Mouse (Mus musculus): Measurements from ENCODE around the gene Foxe3. TPM values are rescaled to one million over a fixed set of nuclear protein-coding genes. Genes with fewer than 3 reads are reported as not detected.

Foxe3 gene
- polyA plus RNA-seq, 1 experiment from 2014 or later: 0.29 TPM

GRCm38 (mm10) chr4:114909602-114910484 is 16.0 kb downstream of the Foxe3 start:
- peaks cover 20% of the 10 kb centered on the region for H3K4me1 ChIP-seq (replicated peaks; ENCODE audit: control insufficient read depth, insufficient read depth, low read length)
- H3K27ac ChIP-seq (ENCODE audit: low read depth, low read length): no peak overlapping the region
- H3K36me3 ChIP-seq (ENCODE audit: control insufficient read depth, insufficient read depth, low read length): no peaks in the 10 kb centered on the region
- peak overlapping the region; percentile 41; the same call in 1 of the 2 replicates for H3K9ac ChIP-seq (ENCODE audit: low read length)
- DNase-seq (ENCODE audit: low spot score) (peak; percentile 79), ATAC-seq (replicated peaks; ENCODE audit: low FRiP score) (no peak)
- 2% methylated on average over 20 of the region's 20 CpGs for WGBS
- peak overlapping the region; percentile 41 for H3K4me3 ChIP-seq (ENCODE audit: low read depth, low read length)
- H3K4me2 ChIP-seq (ENCODE audit: low read depth, low read length, severe bottlenecking): peak overlapping the region; percentile 62
- peaks cover 95% of the 10 kb centered on the region for H3K27me3 ChIP-seq (ENCODE audit: control insufficient read depth, insufficient read depth, low read length)
- H3K9me3 ChIP-seq (ENCODE audit: control insufficient read depth, low read length): no peaks in the 10 kb centered on the region

GRCm38 (mm10) chr4:114908829-114909601 is 16.8 kb downstream of the Foxe3 start, which contains the start of gene Foxd2:
Gene Foxd2, minus strand, starts transcription at chr4:114908873.
- ATAC-seq (replicated peaks; ENCODE audit: low FRiP score) (peak; percentile 87), DNase-seq (ENCODE audit: low spot score) (peak; percentile 97)
- Histone ChIP-seq H3K27me3 (ENCODE audit: control insufficient read depth, insufficient read depth, low read length) (peaks cover 91% of the 10 kb centered on the region), H3K36me3 (ENCODE audit: control insufficient read depth, insufficient read depth, low read length) (no peaks in the 10 kb centered on the region), H3K9ac (ENCODE audit: low read length) (peak within 1 kb of the TSS; percentile 41), H3K4me3 (ENCODE audit: low read depth, low read length) (peak within 1 kb of the TSS; percentile 41), H3K4me2 (ENCODE audit: low read depth, low read length, severe bottlenecking) (peak within 1 kb of the TSS; percentile 62), H3K27ac (ENCODE audit: low read depth, low read length) (no peak within 1 kb of the TSS), H3K9me3 (ENCODE audit: control insufficient read depth, low read length) (no peaks in the 10 kb centered on the region), H3K4me1 (replicated peaks; ENCODE audit: control insufficient read depth, insufficient read depth, low read length) (peaks cover 20% of the 10 kb centered on the region)
- WGBS: under 1% methylated on average over 61 of the region's 64 CpGs

- H3K9ac ChIP-seq (ENCODE audit: low read length): peak overlapping the region; percentile 41
- peaks cover 90% of the 10 kb centered on the region for H3K27me3 ChIP-seq (ENCODE audit: control insufficient read depth, insufficient read depth, low read length)
- peaks cover 20% of the 10 kb centered on the region for H3K4me1 ChIP-seq (replicated peaks; ENCODE audit: control insufficient read depth, insufficient read depth, low read length)
- DNase-seq (ENCODE audit: low spot score) (peak; percentile 73), ATAC-seq (replicated peaks; ENCODE audit: low FRiP score) (peak; percentile 40)
- peak overlapping the region; percentile 62 for H3K4me2 ChIP-seq (ENCODE audit: low read depth, low read length, severe bottlenecking)
- WGBS: under 1% methylated on average over 87 of the region's 103 CpGs
- no peaks in the 10 kb centered on the region for H3K9me3 ChIP-seq (ENCODE audit: control insufficient read depth, low read length)
- H3K4me3 ChIP-seq (ENCODE audit: low read depth, low read length): peak overlapping the region; percentile 41
- no peak overlapping the region for H3K27ac ChIP-seq (ENCODE audit: low read depth, low read length)
- H3K36me3 ChIP-seq (ENCODE audit: control insufficient read depth, insufficient read depth, low read length): no peaks in the 10 kb centered on the region
Measured at GRCm38 (mm10) chr4:114907951-114908828, 17.6 kb downstream of the Foxe3 start.

GRCm38 (mm10) chr4:114907056-114907917 is 18.5 kb downstream of the Foxe3 start:
- Histone ChIP-seq H3K9ac (ENCODE audit: low read length) (peak overlapping the region; percentile 41), H3K4me3 (ENCODE audit: low read depth, low read length) (peak overlapping the region; percentile 41), H3K27ac (ENCODE audit: low read depth, low read length) (no peak overlapping the region), H3K9me3 (ENCODE audit: control insufficient read depth, low read length) (no peaks in the 10 kb centered on the region), H3K27me3 (ENCODE audit: control insufficient read depth, insufficient read depth, low read length) (peaks cover 88% of the 10 kb centered on the region), H3K4me1 (replicated peaks; ENCODE audit: control insufficient read depth, insufficient read depth, low read length) (peaks cover 23% of the 10 kb centered on the region; the same call in 1 of the 2 replicates), H3K36me3 (ENCODE audit: control insufficient read depth, insufficient read depth, low read length) (no peaks in the 10 kb centered on the region), H3K4me2 (ENCODE audit: low read depth, low read length, severe bottlenecking) (peak overlapping the region; percentile 62; the same call in 1 of the 2 replicates)
- under 1% methylated on average over 73 of the region's 74 CpGs for WGBS
- ATAC-seq (replicated peaks; ENCODE audit: low FRiP score) (no peak), DNase-seq (ENCODE audit: low spot score) (peak; percentile 72)

- 5% methylated on average over 10 of the region's 10 CpGs for WGBS
- Histone ChIP-seq H3K9me3 (ENCODE audit: control insufficient read depth, low read length) (no peaks in the 10 kb centered on the region), H3K27ac (ENCODE audit: low read depth, low read length) (no peak overlapping the region), H3K4me3 (ENCODE audit: low read depth, low read length) (no peak overlapping the region), H3K36me3 (ENCODE audit: control insufficient read depth, insufficient read depth, low read length) (no peaks in the 10 kb centered on the region), H3K9ac (ENCODE audit: low read length) (no peak overlapping the region), H3K4me1 (replicated peaks; ENCODE audit: control insufficient read depth, insufficient read depth, low read length) (peaks cover 27% of the 10 kb centered on the region; the same call in 1 of the 2 replicates), H3K4me2 (ENCODE audit: low read depth, low read length, severe bottlenecking) (no peak overlapping the region; the same call in 1 of the 2 replicates), H3K27me3 (ENCODE audit: control insufficient read depth, insufficient read depth, low read length) (peaks cover 90% of the 10 kb centered on the region)
- ATAC-seq (replicated peaks; ENCODE audit: low FRiP score) (no peak), DNase-seq (ENCODE audit: low spot score) (no peak)
Measured at GRCm38 (mm10) chr4:114905969-114906680, 19.7 kb downstream of the Foxe3 start.

- Histone ChIP-seq H3K27ac (ENCODE audit: low read depth, low read length) (no peak overlapping the region), H3K9ac (ENCODE audit: low read length) (no peak overlapping the region), H3K36me3 (ENCODE audit: control insufficient read depth, insufficient read depth, low read length) (no peaks in the 10 kb centered on the region), H3K4me3 (ENCODE audit: low read depth, low read length) (no peak overlapping the region), H3K4me2 (ENCODE audit: low read depth, low read length, severe bottlenecking) (no peak overlapping the region; the same call in 1 of the 2 replicates), H3K27me3 (ENCODE audit: control insufficient read depth, insufficient read depth, low read length) (peaks cover 90% of the 10 kb centered on the region), H3K9me3 (ENCODE audit: control insufficient read depth, low read length) (no peaks in the 10 kb centered on the region), H3K4me1 (replicated peaks; ENCODE audit: control insufficient read depth, insufficient read depth, low read length) (peaks cover 28% of the 10 kb centered on the region; the same call in 1 of the 2 replicates)
- 35% methylated on average over 3 of the region's 3 CpGs for WGBS
- ATAC-seq (replicated peaks; ENCODE audit: low FRiP score) (no peak), DNase-seq (ENCODE audit: low spot score) (no peak)
Measured at GRCm38 (mm10) chr4:114905501-114905900, 20.3 kb downstream of the Foxe3 start.

DNA sequence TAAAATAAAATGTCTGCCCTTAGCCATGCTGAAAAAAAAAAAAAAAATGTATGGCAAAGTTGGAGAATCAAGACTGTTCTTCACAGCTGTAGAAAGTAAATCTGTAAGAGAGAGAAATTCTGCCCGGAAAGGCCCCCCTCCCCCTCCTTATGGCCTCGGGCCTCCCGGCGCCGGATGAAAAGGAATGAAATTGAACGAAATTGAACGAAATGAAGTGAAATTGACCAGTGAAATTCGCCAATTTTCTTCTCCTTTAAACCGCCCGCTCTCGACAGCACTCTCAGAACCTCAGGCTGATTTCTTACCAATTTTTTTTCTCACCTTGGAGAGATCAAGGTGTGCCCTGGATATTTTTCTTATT is 22.4 kb downstream of the Foxe3 start:
- Histone ChIP-seq H3K9ac (ENCODE audit: low read length) (no peak overlapping the region), H3K27ac (ENCODE audit: low read depth, low read length) (no peak overlapping the region), H3K36me3 (ENCODE audit: control insufficient read depth, insufficient read depth, low read length) (no peaks in the 10 kb centered on the region), H3K4me1 (replicated peaks; ENCODE audit: control insufficient read depth, insufficient read depth, low read length) (peaks cover 23% of the 10 kb centered on the region; the same call in 1 of the 2 replicates), H3K4me2 (ENCODE audit: low read depth, low read length, severe bottlenecking) (no peak overlapping the region; the same call in 1 of the 2 replicates), H3K9me3 (ENCODE audit: control insufficient read depth, low read length) (no peaks in the 10 kb centered on the region), H3K4me3 (ENCODE audit: low read depth, low read length) (no peak overlapping the region), H3K27me3 (ENCODE audit: control insufficient read depth, insufficient read depth, low read length) (peaks cover 90% of the 10 kb centered on the region)
- ATAC-seq (replicated peaks; ENCODE audit: low FRiP score) (no peak), DNase-seq (ENCODE audit: low spot score) (no peak)
- WGBS: 2% methylated on average over 11 of the region's 11 CpGs

All from forebrain, embryonic 11.5 days (tissue).